Mouse (Mus musculus): ENCODE data around the gene Col24a1. TPM values are rescaled to one million over a fixed set of nuclear protein-coding genes. Genes with fewer than 3 reads are reported as not detected.

Gene Col24a1
- polyA plus RNA-seq, 1 experiment from 2014 or later: 0.10 TPM

DNA sequence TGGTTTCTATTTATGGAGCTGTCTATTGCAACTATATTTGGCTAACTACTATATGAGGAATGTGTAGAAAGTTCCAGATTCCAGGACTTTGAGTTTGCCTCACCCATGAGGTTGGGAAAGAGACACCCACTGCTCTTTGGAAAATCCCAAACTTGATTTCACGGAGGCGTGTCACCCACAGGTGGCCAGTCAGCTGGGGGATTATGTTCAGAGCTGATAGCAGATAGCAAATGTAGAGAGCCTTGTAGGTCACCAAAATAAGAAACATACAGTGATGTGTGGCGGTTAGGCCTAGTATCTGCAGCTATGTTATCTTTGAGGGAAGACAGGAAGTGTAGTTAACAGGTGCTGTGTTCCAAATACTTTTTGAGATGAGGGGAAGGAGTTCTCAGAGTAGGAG lies 56.4 kb downstream of the Col24a1 start:
- ChIA-PET POLR2A (no interaction called here), CTCF (interaction anchor here (2.3 kb wide), 1 partner anchor 35 kb away, joined by 4 read pairs; no protein-coding TSS in a partner anchor)
- ATAC-seq: no peak
- no peak for DNase-seq (ENCODE audit: low read depth, low spot score)
- peaks cover 4% of the 10 kb centered on the region for H3K27me3 ChIP-seq
- in situ Hi-C loops (cut with MboI; ENCODE audit: low pct_unique_long_range_greater_than_20kb): no loop called here
- no peak for TF ChIP-seq CTCF (IDR thresholded peaks at IDR 0.05)

DNA sequence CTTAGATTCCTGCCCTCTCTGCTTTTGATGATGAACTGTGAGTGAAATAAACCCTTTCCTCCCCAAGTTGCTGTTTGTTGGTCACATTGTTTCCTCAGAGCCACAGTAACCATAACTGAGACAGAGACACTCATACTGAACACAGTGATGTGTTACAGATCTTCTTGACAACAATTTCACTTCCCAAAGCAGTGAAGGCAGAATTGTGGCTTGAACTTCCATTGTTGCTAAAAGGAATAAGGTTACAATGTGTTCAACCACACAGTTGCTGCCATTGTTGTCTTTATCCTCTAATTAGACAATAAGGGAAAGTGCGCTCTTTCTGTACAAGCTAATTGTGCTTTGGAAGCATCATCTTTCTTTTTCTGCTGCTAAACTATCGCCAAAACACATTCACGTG lies 61.7 kb downstream of the Col24a1 start:
- no peak for DNase-seq (ENCODE audit: low read depth, low spot score)
- no peak for ATAC-seq
- no peak for TF ChIP-seq CTCF (IDR thresholded peaks at IDR 0.05)
- peaks cover 5% of the 10 kb centered on the region for H3K27me3 ChIP-seq
- in situ Hi-C loops (cut with MboI; ENCODE audit: low pct_unique_long_range_greater_than_20kb): no loop called here
- ChIA-PET CTCF (interaction anchor here (1.5 to 1.8 kb wide), 2 partner anchors 11 to 29 kb away, joined by 4 to 5 read pairs; no protein-coding TSS in a partner anchor), POLR2A (no interaction called here)

DNA sequence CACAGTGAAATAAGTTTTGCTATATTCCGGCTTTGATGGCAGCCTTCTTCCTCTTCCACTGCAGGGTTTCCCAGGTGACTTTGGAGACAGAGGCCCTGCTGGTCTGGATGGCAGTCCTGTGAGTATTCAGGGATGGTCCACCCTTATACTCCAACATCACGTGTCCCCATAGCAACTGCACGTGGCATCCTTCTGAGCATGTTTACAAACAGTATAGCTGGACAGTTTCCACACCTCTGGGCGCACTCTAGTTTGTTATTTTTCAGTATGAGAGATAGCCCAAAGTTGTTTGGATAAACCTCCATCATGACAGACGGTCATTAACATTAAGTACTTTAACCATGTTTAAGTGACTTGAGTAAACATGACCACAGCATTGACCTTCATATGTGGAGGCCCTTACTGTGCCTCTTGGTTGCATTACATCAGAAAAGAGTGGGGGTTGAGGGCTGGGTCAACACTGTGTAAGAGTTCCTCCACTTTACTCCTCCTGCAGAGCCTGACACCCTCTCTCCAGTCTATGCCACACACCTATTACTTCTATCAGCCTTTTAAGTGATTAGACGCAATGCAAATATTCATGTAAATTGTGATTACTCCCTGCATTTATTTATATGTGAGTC lies 64.7 kb downstream of the Col24a1 start:
- ChIA-PET POLR2A (no interaction called here), CTCF (no interaction called here)
- DNase-seq (ENCODE audit: low read depth, low spot score) (no peak), ATAC-seq (no peak)
- TF ChIP-seq CTCF (IDR thresholded peaks at IDR 0.05): no peak
- peaks cover 5% of the 10 kb centered on the region for H3K27me3 ChIP-seq
- in situ Hi-C loops (cut with MboI; ENCODE audit: low pct_unique_long_range_greater_than_20kb): no loop called here

DNA sequence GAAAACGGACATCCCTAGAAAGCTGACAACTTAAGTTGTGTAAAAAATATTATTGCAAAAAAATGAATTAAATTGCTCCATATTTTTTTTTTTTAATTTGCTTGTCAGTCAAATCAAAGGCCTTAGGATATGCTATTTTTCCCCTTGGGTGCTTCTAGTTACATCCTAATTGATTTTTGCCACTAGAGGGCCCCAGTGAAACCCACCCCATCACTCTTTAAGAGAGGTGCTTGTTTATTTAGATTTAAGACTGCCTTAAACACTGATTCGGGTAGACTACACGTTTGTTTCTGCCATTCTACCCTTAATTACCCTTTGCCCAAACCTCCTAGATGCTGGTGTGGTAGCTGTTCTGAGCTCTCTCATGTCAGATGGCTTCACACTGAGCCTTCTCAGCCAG lies 73.0 kb downstream of the Col24a1 start:
- H3K27me3 ChIP-seq: no peaks in the 10 kb centered on the region
- CTCF ChIA-PET: interaction anchor here (0.7 to 1.9 kb wide), 7 partner anchors 9 to 541 kb away, joined by 3 to 6 read pairs (median 4); no protein-coding TSS in a partner anchor
- in situ Hi-C loops (cut with MboI; ENCODE audit: low pct_unique_long_range_greater_than_20kb): no loop called here
- ATAC-seq (no peak), DNase-seq (ENCODE audit: low read depth, low spot score) (no peak)
- TF ChIP-seq CTCF (IDR thresholded peaks at IDR 0.05): peak; percentile 60
- POLR2A ChIA-PET: no interaction called here

DNA sequence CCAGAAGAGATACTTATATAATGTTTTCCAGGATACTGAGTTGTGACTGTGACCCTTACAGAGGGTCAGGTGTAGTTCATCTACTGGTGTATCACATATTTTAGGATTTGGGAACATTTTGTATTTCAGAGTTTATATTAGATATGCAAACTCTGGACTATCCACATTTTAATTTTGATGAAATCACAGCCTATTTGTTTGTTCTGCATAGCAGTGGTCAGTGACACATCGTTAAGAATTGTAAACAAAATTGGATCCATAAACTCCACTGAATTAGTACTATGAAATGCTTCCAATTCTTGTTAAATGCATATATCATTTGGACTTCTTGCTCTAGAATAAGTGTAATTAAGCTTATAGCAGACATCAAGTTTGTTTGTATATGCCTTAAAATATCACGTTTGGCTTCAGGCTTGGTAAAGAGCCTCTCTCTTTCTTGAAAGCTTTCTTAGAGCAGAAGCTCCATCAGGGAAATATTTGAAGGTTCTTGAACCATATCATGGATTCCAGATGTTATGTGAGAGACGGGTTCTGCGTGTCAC lies 75.0 kb downstream of the Col24a1 start:
- ChIA-PET CTCF (interaction anchor here (1.4 kb wide), 1 partner anchor 24 kb away, joined by 3 read pairs; no protein-coding TSS in a partner anchor), POLR2A (no interaction called here)
- DNase-seq (ENCODE audit: low read depth, low spot score) (no peak), ATAC-seq (no peak)
- no peak for TF ChIP-seq CTCF (IDR thresholded peaks at IDR 0.05)
- H3K27me3 ChIP-seq: no peaks in the 10 kb centered on the region
- in situ Hi-C loops (cut with MboI; ENCODE audit: low pct_unique_long_range_greater_than_20kb): no loop called here

DNA sequence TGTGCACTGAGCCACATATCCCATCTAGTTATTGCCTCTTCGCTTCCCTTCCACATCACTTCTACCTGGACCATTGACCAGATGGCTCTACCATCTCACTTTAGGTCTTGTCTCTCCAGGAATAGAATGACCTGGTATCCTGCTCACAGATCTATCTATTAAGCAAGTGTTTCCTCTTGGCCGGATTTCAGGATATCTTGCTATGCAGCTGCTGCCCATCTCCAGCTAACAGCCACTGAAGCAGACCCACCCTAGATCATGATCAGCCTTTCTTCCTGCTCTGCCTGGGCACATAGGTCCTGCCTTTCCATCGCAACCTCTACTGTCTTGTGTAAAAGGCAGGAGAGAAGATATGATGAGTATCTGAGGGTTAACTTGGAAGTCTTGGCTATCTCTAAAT lies 84.0 kb downstream of the Col24a1 start:
- no peak for DNase-seq (ENCODE audit: low read depth, low spot score)
- ChIA-PET POLR2A (no interaction called here), CTCF (no interaction called here)
- TF ChIP-seq CTCF (IDR thresholded peaks at IDR 0.05): no peak
- H3K27me3 ChIP-seq: no peaks in the 10 kb centered on the region
- ATAC-seq: no peak
- in situ Hi-C loops (cut with MboI; ENCODE audit: low pct_unique_long_range_greater_than_20kb): no loop called here

DNA sequence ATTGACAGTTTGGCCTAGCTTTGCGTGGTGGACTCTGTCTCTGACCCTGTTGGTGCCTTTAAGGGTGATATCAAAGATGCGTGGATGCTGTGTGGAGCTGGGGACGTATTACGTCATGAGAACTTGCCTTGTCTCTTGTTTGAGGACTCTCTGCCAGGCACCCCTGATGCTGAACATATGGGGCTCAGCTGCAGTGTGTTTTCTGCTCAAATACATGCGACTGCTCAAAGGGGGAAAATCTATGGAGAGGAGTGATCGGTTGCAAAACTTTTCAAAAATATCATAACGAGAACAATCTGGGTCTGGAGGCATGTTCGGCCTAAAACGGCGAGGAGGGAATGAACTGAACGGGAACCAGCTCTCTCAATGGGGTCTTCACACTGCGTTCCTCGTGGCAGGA lies 90.8 kb downstream of the Col24a1 start:
- in situ Hi-C loops (cut with MboI; ENCODE audit: low pct_unique_long_range_greater_than_20kb): no loop called here
- ATAC-seq (no peak), DNase-seq (ENCODE audit: low read depth, low spot score) (no peak)
- ChIA-PET CTCF (interaction anchor here (1.0 to 2.3 kb wide), 5 partner anchors 13 to 35 kb away, joined by 3 to 9 read pairs (median 4); no protein-coding TSS in a partner anchor), POLR2A (no interaction called here)
- TF ChIP-seq CTCF (IDR thresholded peaks at IDR 0.05): no peak
- peaks cover 13% of the 10 kb centered on the region for H3K27me3 ChIP-seq

DNA sequence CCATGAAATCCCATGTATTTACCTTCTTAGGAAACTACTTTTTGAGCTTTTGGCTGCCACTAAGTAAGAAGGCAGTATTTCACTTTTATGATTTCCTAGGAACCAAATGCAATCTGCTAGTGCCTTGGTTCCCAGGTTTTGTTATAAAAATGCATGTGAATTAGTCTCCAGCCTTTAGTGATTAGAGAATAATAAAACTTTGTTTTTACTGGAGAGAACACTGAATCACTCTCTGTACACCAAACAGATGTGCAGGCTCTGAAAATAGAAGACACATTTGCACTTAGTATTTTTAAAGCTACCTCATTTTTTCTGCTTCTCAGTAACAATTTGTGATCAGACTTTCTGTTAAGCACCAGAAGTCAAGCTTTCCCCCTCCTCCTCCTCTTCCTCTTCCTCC lies 94.2 kb downstream of the Col24a1 start:
- no peak for DNase-seq (ENCODE audit: low read depth, low spot score)
- no peak for ATAC-seq
- no peak for TF ChIP-seq CTCF (IDR thresholded peaks at IDR 0.05)
- in situ Hi-C loops (cut with MboI; ENCODE audit: low pct_unique_long_range_greater_than_20kb): no loop called here
- POLR2A ChIA-PET: interaction anchor here (0.7 kb wide), 1 partner anchor 202 kb away, joined by 3 read pairs; no protein-coding TSS in a partner anchor
- CTCF ChIA-PET: no interaction called here
- H3K27me3 ChIP-seq: peaks cover 20% of the 10 kb centered on the region

DNA sequence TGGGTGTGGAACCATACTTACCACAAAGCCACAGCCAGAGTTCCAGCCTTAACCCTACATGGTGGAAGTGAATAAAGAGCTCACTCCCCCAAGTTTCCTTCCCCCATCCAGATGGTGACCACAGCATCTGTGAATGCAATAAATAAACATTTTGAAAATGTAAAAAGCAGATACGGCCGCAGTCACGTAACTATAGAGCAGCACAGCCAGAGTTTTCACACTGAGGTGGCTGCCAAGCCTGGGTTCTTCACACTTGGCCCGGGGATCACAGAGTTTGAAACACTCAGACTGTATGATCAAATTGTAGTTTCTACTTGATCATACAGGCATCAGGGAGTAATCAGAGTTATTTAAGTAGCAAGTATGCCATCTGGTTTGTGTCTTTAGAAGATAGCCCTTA lies 98.4 kb downstream of the Col24a1 start:
- in situ Hi-C loops (cut with MboI; ENCODE audit: low pct_unique_long_range_greater_than_20kb): no loop called here
- DNase-seq (ENCODE audit: low read depth, low spot score): no peak
- peaks cover 20% of the 10 kb centered on the region for H3K27me3 ChIP-seq
- ChIA-PET CTCF (interaction anchor here (0.6 to 2.2 kb wide), 3 partner anchors 24 to 41 kb away, joined by 3 to 6 read pairs (median 3); no protein-coding TSS in a partner anchor), POLR2A (interaction anchor here (0.9 kb wide), 1 partner anchor 9 kb away, joined by 3 read pairs; no protein-coding TSS in a partner anchor)
- TF ChIP-seq CTCF (IDR thresholded peaks at IDR 0.05): no peak
- no peak for ATAC-seq

DNA sequence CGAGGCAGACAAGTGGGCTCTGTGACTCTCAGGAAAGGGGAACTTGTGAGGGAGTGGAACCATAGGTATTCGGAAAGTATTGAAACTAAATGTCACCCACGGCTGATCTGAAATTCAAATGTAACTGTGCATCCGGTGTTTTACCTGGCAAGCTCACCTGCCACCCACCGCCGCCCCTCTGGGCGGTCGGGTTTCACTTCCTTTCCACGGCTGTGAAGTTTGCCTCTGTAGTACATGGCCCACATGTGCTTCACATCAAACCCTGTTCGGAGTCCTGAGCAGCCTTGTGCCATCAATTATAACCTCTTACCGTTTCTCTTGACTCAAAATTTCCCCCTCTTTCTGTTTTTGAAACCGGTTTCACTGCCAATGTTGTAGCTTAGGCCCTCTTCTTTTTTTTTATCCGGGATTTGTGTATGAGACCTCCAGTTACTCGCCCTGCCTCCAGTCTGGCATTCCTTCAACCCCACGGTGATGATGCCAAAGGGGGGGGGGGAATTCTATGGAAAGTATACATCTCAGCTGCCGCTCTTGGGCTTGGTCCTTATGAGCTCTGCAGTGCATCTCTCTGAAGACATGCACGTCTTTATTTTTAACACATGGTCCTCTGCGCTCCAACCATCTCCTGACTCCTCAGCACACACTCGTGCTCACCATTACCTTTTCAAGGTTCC lies 99.9 kb downstream of the Col24a1 start:
- ChIA-PET CTCF (interaction anchor here (0.6 to 2.2 kb wide), 3 partner anchors 12 to 125 kb away, joined by 3 to 6 read pairs (median 3); no protein-coding TSS in a partner anchor), POLR2A (no interaction called here)
- in situ Hi-C loops (cut with MboI; ENCODE audit: low pct_unique_long_range_greater_than_20kb): no loop called here
- DNase-seq (ENCODE audit: low read depth, low spot score): no peak
- H3K27me3 ChIP-seq: peaks cover 11% of the 10 kb centered on the region
- no peak for TF ChIP-seq CTCF (IDR thresholded peaks at IDR 0.05)
- ATAC-seq: no peak

DNA sequence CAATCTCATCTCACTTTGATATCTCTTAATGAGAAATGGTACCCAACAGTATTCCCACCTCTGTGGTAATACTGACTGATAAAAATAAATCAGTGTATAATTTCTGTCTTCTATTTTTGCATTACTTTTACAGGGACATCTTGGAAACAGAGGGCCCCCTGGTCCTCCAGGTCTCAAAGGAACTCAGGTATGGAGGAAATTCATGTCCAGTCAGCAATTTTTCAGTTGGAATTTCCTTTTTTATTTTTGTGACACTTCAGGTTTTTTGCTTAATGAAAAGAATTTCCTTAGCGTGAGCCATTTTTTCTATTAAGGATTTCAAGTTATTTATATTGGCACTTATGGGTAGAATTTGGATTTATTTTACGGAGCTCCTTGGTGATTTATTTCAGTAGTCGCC lies 106.9 kb downstream of the Col24a1 start:
- in situ Hi-C loops (cut with MboI; ENCODE audit: low pct_unique_long_range_greater_than_20kb): no loop called here
- peaks cover 14% of the 10 kb centered on the region for H3K27me3 ChIP-seq
- POLR2A ChIA-PET: interaction anchor here (0.9 kb wide), 1 partner anchor 8 kb away, joined by 3 read pairs; no protein-coding TSS in a partner anchor
- TF ChIP-seq CTCF (IDR thresholded peaks at IDR 0.05): no peak
- DNase-seq (ENCODE audit: low read depth, low spot score): no peak
- no peak for ATAC-seq
- CTCF ChIA-PET: no interaction called here

Measured in Patski (cell line).